Comparison of ENCODE assay signal across 8 mouse cellular contexts in the genomic region with DNA sequence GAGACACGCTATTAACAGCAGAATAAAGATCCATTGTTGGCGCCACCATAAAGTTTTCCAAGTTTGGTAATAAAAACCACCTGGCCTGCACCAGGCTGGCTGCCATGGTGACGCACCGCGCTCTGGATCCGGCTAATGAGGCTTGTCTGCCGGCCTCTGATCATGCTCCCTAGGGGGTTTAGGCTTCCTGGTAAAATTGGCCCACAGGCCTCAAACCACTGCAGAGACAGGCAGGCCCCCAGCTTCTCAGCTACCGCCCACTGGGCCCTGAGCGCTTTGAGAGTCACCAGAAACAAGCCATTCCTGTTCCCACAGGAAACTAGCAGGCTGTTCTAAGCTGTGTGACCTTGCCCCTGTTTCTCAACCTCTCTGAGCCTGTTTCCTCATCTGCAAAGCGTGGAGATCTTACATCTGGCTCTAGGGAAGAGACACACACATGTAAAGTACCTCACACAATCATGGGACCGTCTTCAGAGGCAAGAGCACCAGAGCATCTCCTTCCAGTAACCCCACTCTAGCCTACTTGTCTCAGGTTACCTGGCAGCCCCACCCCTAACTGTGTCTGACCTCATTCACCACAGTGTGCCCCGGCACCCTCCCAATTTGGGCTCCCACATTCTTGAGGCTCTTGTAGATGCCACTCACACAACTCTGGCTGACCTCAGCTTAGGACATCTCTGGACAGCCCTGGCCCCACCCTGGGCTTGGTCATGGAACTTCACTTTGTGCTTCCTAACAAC.
DNase-seq lines count a peak whose midpoint lies in the region; ATAC-seq lines count a peak whose summit lies in the region.

No protein-coding gene starts in this region.

- peak; percentile 10 for DNase-seq in liver
- DNase-seq in embryo, embryonic 11 days: peak; percentile 92
- DNase-seq in heart, postnatal 25 days (ENCODE audit: low spot score): peak; percentile 66
- peak; percentile 18 for DNase-seq in layer of hippocampus, adult 9-11 months
- no peak for DNase-seq in T-cell, adult 2 months (ENCODE audit: low spot score)
- no peak for DNase-seq in lung, postnatal 4 days

- ATAC-seq in liver, embryonic 12.5 days: no peak
- ATAC-seq in erythroid progenitor cell, adult 5-6 weeks (replicated peaks; ENCODE audit: low FRiP score, poor library complexity, severe bottlenecking): no peak

- peaks cover 34% of the 10 kb centered on the region; the same call in 1 of the 2 replicates for H3K27me3 ChIP-seq in liver, embryonic 12.5 days (replicated peaks)

- no peak overlapping the region for H3K4me2 ChIP-seq in liver, embryonic 12.5 days

- intact Hi-C loops in heart, postnatal 25 days (cut with DNase I): no loop called here

- no peak overlapping the region for H3K9ac ChIP-seq in liver, embryonic 12.5 days

- no peaks in the 10 kb centered on the region for H3K36me3 ChIP-seq in liver, embryonic 12.5 days

- no peak overlapping the region for H3K27ac ChIP-seq in liver, embryonic 12.5 days

- WGBS in liver, embryonic 12.5 days (ENCODE audit: insufficient replicate concordance): 55% methylated on average over 12 of the region's 12 CpGs

- H3K4me1 ChIP-seq in liver, embryonic 12.5 days: no peaks in the 10 kb centered on the region

- no peaks in the 10 kb centered on the region for H3K9me3 ChIP-seq in liver, embryonic 12.5 days (replicated peaks)

- no peak overlapping the region for H3K4me3 ChIP-seq in liver, embryonic 12.5 days

Comparison
In these comparisons a context has a peak if more than half of its experiments do, and no peak if none do; other contexts are left out.
1. DNase-seq: peak in liver (single experiment), embryo, embryonic 11 days (single experiment), heart, postnatal 25 days (single experiment) and layer of hippocampus, adult 9-11 months (single experiment); none in T-cell, adult 2 months (single experiment) and lung, postnatal 4 days (0 of 2).